Mouse (Mus musculus): ENCODE data around the gene Clba1. TPM values are rescaled to one million over a fixed set of nuclear protein-coding genes. Genes with fewer than 3 reads are reported as not detected.

The Clba1 gene
- polyA plus RNA-seq, 1 experiment: 9.6 TPM

DNA sequence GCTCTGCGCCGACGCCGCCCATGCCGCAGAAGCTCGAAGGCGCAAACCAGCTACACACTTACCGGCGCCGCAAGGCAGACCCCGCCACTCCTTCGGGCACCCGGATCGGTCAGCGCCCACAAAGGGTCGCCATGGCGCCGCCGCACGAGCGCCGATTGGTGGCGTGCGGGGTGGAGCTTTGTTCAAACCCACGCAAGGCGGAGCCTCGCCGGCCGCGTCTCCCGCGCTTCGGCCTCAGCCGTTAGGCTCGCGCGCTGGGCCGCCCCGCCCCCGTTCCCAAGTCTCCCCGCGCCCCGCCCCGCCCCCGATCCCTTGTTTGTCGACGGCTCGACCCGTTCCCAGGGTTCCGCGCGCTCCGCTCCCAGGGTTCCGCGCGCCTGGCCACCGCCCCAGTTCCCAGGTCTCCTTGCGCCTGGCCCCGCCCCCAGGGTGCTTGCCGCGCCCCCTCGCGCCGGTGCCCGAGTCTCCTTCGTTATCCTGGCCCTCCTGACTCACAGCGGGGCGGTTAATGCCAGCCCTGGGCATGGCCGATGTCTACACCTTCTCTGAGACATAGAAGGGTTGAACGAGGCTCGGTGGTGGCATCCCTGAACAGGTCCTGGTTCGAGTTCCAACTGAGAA, 20.6 kb downstream of the Clba1 start, which contains the start of gene Cdca4:
Gene Cdca4 (minus strand): TSS at position 180 of the 621 bp plus-strand sequence.
- Histone ChIP-seq H3ac (ENCODE audit: control insufficient read depth, insufficient read length) (peak within 1 kb of the TSS; percentile 72), H3K27me3 (ENCODE audit: control insufficient read depth, insufficient read depth, insufficient read length) (no peaks in the 10 kb centered on the region), H3K36me3 (ENCODE audit: control insufficient read depth, insufficient read depth) (peaks cover 15% of the 10 kb centered on the region), H3K79me2 (ENCODE audit: control insufficient read depth, insufficient read depth) (peaks cover 68% of the 10 kb centered on the region), H3K4me3 (peak within 1 kb of the TSS; percentile 93), H3K4me2 (ENCODE audit: low read depth) (peak within 1 kb of the TSS; percentile 93)
- TF ChIP-seq CEBPB (IDR thresholded peaks at IDR 0.05; ENCODE audit: insufficient read depth, poor library complexity, severe bottlenecking) (no peak), USF1 (IDR thresholded peaks at IDR 0.05; ENCODE audit: low read depth) (no peak), MYOD1 (IDR thresholded peaks at IDR 0.05; ENCODE audit: control insufficient read depth in 1 of 3, insufficient read length in 2 of 3, low read depth in 2 of 3) (no peak), SRF (IDR thresholded peaks at IDR 0.05; ENCODE audit: control insufficient read depth, insufficient read length, low read depth) (peak; percentile 28), MAX (IDR thresholded peaks at IDR 0.05; ENCODE audit: low read depth) (no peak), REST (IDR thresholded peaks at IDR 0.05; ENCODE audit: insufficient read depth, insufficient read length) (no peak), POLR2A (IDR thresholded peaks at IDR 0.05; ENCODE audit: insufficient read length, low read depth) (peak; percentile 87), E2F4 (IDR thresholded peaks at IDR 0.05; ENCODE audit: insufficient read depth) (peak; percentile 80), TCF12 (IDR thresholded peaks at IDR 0.05; ENCODE audit: insufficient read depth, poor library complexity, severe bottlenecking) (no peak), TCF3 (IDR thresholded peaks at IDR 0.05; ENCODE audit: insufficient read length, low read depth) (no peak), POLR2AphosphoS2 (IDR thresholded peaks at IDR 0.05; ENCODE audit: insufficient read length, low read depth) (peak; percentile 89), MYOG (IDR thresholded peaks at IDR 0.05; ENCODE audit: control insufficient read depth in 1 of 3, insufficient read depth in 1 of 3, insufficient read length in 2 of 3, low read depth in 2 of 3) (no peak)

- Histone ChIP-seq H3K27me3 (ENCODE audit: control insufficient read depth, insufficient read depth, insufficient read length) (no peaks in the 10 kb centered on the region), H3K79me2 (ENCODE audit: control insufficient read depth, insufficient read depth) (peaks cover 60% of the 10 kb centered on the region), H3K4me2 (ENCODE audit: low read depth) (peak overlapping the region; percentile 93), H3K4me3 (peak overlapping the region; percentile 93), H3K36me3 (ENCODE audit: control insufficient read depth, insufficient read depth) (peaks cover 15% of the 10 kb centered on the region), H3ac (ENCODE audit: control insufficient read depth, insufficient read length) (peak overlapping the region; percentile 72)
- TF ChIP-seq POLR2A (IDR thresholded peaks at IDR 0.05; ENCODE audit: insufficient read length, low read depth) (no peak), TCF3 (IDR thresholded peaks at IDR 0.05; ENCODE audit: insufficient read length, low read depth) (no peak), REST (IDR thresholded peaks at IDR 0.05; ENCODE audit: insufficient read depth, insufficient read length) (no peak), CEBPB (IDR thresholded peaks at IDR 0.05; ENCODE audit: insufficient read depth, poor library complexity, severe bottlenecking) (no peak), POLR2AphosphoS2 (IDR thresholded peaks at IDR 0.05; ENCODE audit: insufficient read length, low read depth) (no peak), TCF12 (IDR thresholded peaks at IDR 0.05; ENCODE audit: insufficient read depth, poor library complexity, severe bottlenecking) (no peak), MYOG (IDR thresholded peaks at IDR 0.05; ENCODE audit: control insufficient read depth in 1 of 3, insufficient read depth in 1 of 3, insufficient read length in 2 of 3, low read depth in 2 of 3) (no peak), USF1 (IDR thresholded peaks at IDR 0.05; ENCODE audit: low read depth) (no peak)
Observed at GRCm38 (mm10) chr12:112830141-112830540, 21.4 kb downstream of the Clba1 start.

DNA sequence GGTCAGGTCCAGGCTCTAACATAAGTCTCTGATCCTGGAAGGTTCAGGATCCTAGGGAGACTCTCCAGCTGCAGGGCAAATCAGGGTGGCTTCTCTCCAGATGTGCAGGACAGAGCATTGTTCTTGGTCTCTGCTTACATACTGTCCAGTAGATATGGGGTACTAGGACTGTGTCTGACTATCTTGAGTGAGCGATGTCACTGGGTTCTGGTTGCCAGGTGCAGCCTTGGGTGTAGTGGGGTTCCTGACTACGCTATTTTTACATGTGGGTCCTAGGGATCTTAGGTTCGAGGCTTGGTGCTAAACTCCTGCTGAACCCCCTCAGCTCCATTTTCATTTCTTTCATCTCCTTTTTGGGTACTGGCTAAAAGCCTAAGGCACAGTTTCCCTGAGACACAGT, 21.8 kb downstream of the Clba1 start:
- TF ChIP-seq SRF (IDR thresholded peaks at IDR 0.05; ENCODE audit: control insufficient read depth, insufficient read length, low read depth): no peak
- no peak for TF ChIP-seq MYOG (IDR thresholded peaks at IDR 0.05; ENCODE audit: control insufficient read depth in 1 of 3, insufficient read depth in 1 of 3, insufficient read length in 2 of 3, low read depth in 2 of 3)
- TF ChIP-seq MYOD1 (IDR thresholded peaks at IDR 0.05; ENCODE audit: control insufficient read depth in 1 of 3, insufficient read length in 2 of 3, low read depth in 2 of 3): no peak
- no peak for TF ChIP-seq MAX (IDR thresholded peaks at IDR 0.05; ENCODE audit: low read depth)
- TF ChIP-seq REST (IDR thresholded peaks at IDR 0.05; ENCODE audit: insufficient read depth, insufficient read length): no peak
- TF ChIP-seq USF1 (IDR thresholded peaks at IDR 0.05; ENCODE audit: low read depth): no peak
- no peak for TF ChIP-seq TCF12 (IDR thresholded peaks at IDR 0.05; ENCODE audit: insufficient read depth, poor library complexity, severe bottlenecking)
- TF ChIP-seq POLR2AphosphoS2 (IDR thresholded peaks at IDR 0.05; ENCODE audit: insufficient read length, low read depth): no peak
- no peak for TF ChIP-seq CEBPB (IDR thresholded peaks at IDR 0.05; ENCODE audit: insufficient read depth, poor library complexity, severe bottlenecking)
- TF ChIP-seq TCF3 (IDR thresholded peaks at IDR 0.05; ENCODE audit: insufficient read length, low read depth): no peak
- TF ChIP-seq E2F4 (IDR thresholded peaks at IDR 0.05; ENCODE audit: insufficient read depth): no peak
- no peak for TF ChIP-seq POLR2A (IDR thresholded peaks at IDR 0.05; ENCODE audit: insufficient read length, low read depth)
- Histone ChIP-seq H3K36me3 (ENCODE audit: control insufficient read depth, insufficient read depth) (peaks cover 15% of the 10 kb centered on the region), H3ac (ENCODE audit: control insufficient read depth, insufficient read length) (no peak overlapping the region), H3K4me2 (ENCODE audit: low read depth) (peak overlapping the region; percentile 93), H3K79me2 (ENCODE audit: control insufficient read depth, insufficient read depth) (peaks cover 55% of the 10 kb centered on the region), H3K4me3 (peak overlapping the region; percentile 93), H3K27me3 (ENCODE audit: control insufficient read depth, insufficient read depth, insufficient read length) (no peaks in the 10 kb centered on the region)

DNA sequence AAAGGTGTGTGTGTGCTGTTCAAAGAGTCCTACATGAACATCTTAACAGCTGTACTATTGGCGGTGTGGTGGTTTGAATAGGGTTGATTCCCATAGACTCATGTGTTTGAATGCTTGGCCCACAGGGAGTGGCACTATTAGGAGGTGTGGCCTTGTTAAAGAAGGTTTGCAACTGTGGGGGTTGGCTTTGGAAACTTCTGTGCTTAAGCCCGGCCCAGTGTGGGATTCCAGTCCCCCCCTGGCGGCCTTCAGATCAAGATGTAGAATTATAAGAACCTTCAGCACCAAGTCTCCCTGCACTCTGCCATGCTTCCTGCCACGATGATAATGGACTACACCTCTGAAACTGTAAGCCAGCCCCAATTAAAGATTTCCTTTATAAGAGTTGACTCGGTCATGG, 23.7 kb downstream of the Clba1 start:
- no peak overlapping the region for H3K4me2 ChIP-seq (ENCODE audit: low read depth)
- no peak overlapping the region for H3ac ChIP-seq (ENCODE audit: control insufficient read depth, insufficient read length)
- H3K27me3 ChIP-seq (ENCODE audit: control insufficient read depth, insufficient read depth, insufficient read length): no peaks in the 10 kb centered on the region
- H3K36me3 ChIP-seq (ENCODE audit: control insufficient read depth, insufficient read depth): peaks cover 5% of the 10 kb centered on the region
- TF ChIP-seq TCF12 (IDR thresholded peaks at IDR 0.05; ENCODE audit: insufficient read depth, poor library complexity, severe bottlenecking) (no peak), POLR2AphosphoS2 (IDR thresholded peaks at IDR 0.05; ENCODE audit: insufficient read length, low read depth) (no peak), USF1 (IDR thresholded peaks at IDR 0.05; ENCODE audit: low read depth) (no peak), MAX (IDR thresholded peaks at IDR 0.05; ENCODE audit: low read depth) (no peak), TCF3 (IDR thresholded peaks at IDR 0.05; ENCODE audit: insufficient read length, low read depth) (no peak), POLR2A (IDR thresholded peaks at IDR 0.05; ENCODE audit: insufficient read length, low read depth) (no peak)
- H3K79me2 ChIP-seq (ENCODE audit: control insufficient read depth, insufficient read depth): peaks cover 37% of the 10 kb centered on the region
- H3K4me3 ChIP-seq: no peak overlapping the region

Data from myocyte (in vitro differentiated cells).